Mouse (Mus musculus) cortical plate, adult 2 months (tissue): Measurements from ENCODE around the gene Abhd6. TPM values are rescaled to one million over a fixed set of nuclear protein-coding genes. Genes with fewer than 3 reads are reported as not detected.

Source experiments
- H3K27ac ChIP-seq: fragments of 200-500 bp; 2 replicates; pipeline ENCODE4 v1.5.1; 2012; ENCODE audit warnings: low read length, control low read depth, inconsistent platforms; ENCODE audit not compliant: insufficient read depth
- H3K4me1 ChIP-seq: fragments of 200-500 bp; 2 replicates; pipeline ENCODE4 v1.6.1; 2011; ENCODE audit warnings: low read length; ENCODE audit not compliant: control insufficient read depth, insufficient read depth
- H3K4me3 ChIP-seq: fragments of 200-500 bp; 2 replicates; pipeline ENCODE4 v1.5.1; 2011; ENCODE audit warnings: mild to moderate bottlenecking, low read length, control low read depth; ENCODE audit not compliant: insufficient read depth
- CTCF ChIP-seq: fragments of 200-500 bp; IDR thresholded peaks from 2 replicates; pipeline ENCODE4 v1.5.1; 2011; ENCODE audit warnings: mild to moderate bottlenecking, control low read depth, low read length; ENCODE audit not compliant: insufficient read depth; ENCODE audit errors: extremely low read depth
- POLR2A ChIP-seq: fragments of 200-500 bp; IDR thresholded peaks from 2 replicates; pipeline ENCODE4 v1.6.1; 2011; ENCODE audit warnings: mild to moderate bottlenecking, low read length, control low read depth; ENCODE audit not compliant: insufficient read depth; ENCODE audit errors: extremely low read depth
- polyA plus RNA-seq: library from polyadenylated mRNA; depleted of rRNA; stranded (reverse); fragments of >200 nt; gene quantifications from 2 replicates; pipeline ENCODE4 v1.2.3, GENCODE M21; 2012

Gene Abhd6
- polyA plus RNA-seq, 1 experiment = 53.3 TPM

GRCm38 (mm10) chr14:8080165-8080679 lies 77.5 kb downstream of the Abhd6 start, which contains the start of gene Rpp14:
TSS of gene Rpp14 (plus strand) at chr14:8080367.
- TF ChIP-seq POLR2A = peak; percentile 57
- peak; percentile 97 for TF ChIP-seq CTCF
- Histone ChIP-seq H3K4me1 (no peaks in the 10 kb centered on the region; the same call in 1 of the 2 replicates), H3K27ac (peak within 1 kb of the TSS; percentile 80), H3K4me3 (peak within 1 kb of the TSS; percentile 60)

GRCm38 (mm10) chr14:8080718-8081117 lies 78.0 kb downstream of the Abhd6 start:
- Histone ChIP-seq H3K4me3 (peak overlapping the region; percentile 60), H3K27ac (peak overlapping the region; percentile 80), H3K4me1 (no peaks in the 10 kb centered on the region; the same call in 1 of the 2 replicates)
- no peak for TF ChIP-seq CTCF
- TF ChIP-seq POLR2A = no peak

- no peak overlapping the region for H3K27ac ChIP-seq
- H3K4me3 ChIP-seq = no peak overlapping the region
- no peak for TF ChIP-seq CTCF
- no peak for TF ChIP-seq POLR2A
- H3K4me1 ChIP-seq = no peaks in the 10 kb centered on the region; the same call in 1 of the 2 replicates
These were observed 80.2 kb downstream of the Abhd6 start for GRCm38 (mm10) chr14:8082949-8083348.

- Histone ChIP-seq H3K4me1 (no peaks in the 10 kb centered on the region), H3K27ac (no peak overlapping the region), H3K4me3 (no peak overlapping the region)
- TF ChIP-seq POLR2A (no peak), CTCF (no peak)
These were observed 86.3 kb downstream of the Abhd6 start for GRCm38 (mm10) chr14:8089016-8089415.

- H3K4me3 ChIP-seq = no peak overlapping the region
- TF ChIP-seq POLR2A (no peak), CTCF (peak; percentile 17; the same call in 1 of the 2 replicates)
- H3K4me1 ChIP-seq = no peaks in the 10 kb centered on the region; the same call in 1 of the 2 replicates
- no peak overlapping the region for H3K27ac ChIP-seq
These were observed 89.9 kb downstream of the Abhd6 start for GRCm38 (mm10) chr14:8092573-8092972.

GRCm38 (mm10) chr14:8093427-8093826 lies 90.7 kb downstream of the Abhd6 start:
- Histone ChIP-seq H3K4me3 (no peak overlapping the region), H3K27ac (no peak overlapping the region), H3K4me1 (peaks cover 3% of the 10 kb centered on the region; the same call in 1 of the 2 replicates)
- TF ChIP-seq POLR2A (no peak), CTCF (no peak)

GRCm38 (mm10) chr14:8094931-8095561 lies 92.3 kb downstream of the Abhd6 start:
- H3K27ac ChIP-seq = peak overlapping the region; percentile 37; the same call in 1 of the 2 replicates
- TF ChIP-seq POLR2A = no peak
- TF ChIP-seq CTCF = no peak
- peaks cover 9% of the 10 kb centered on the region; the same call in 1 of the 2 replicates for H3K4me1 ChIP-seq
- no peak overlapping the region for H3K4me3 ChIP-seq

- Histone ChIP-seq H3K4me3 (no peak overlapping the region), H3K27ac (no peak overlapping the region), H3K4me1 (peaks cover 9% of the 10 kb centered on the region; the same call in 1 of the 2 replicates)
- TF ChIP-seq POLR2A (no peak), CTCF (no peak)
These were observed 92.9 kb downstream of the Abhd6 start for GRCm38 (mm10) chr14:8095562-8095950.

- 0 out of 2 replicates have a peak, but pooled peaks have one; percentile 18 for TF ChIP-seq POLR2A
- TF ChIP-seq CTCF = no peak
- Histone ChIP-seq H3K27ac (no peak within 1 kb of the TSS), H3K4me1 (peaks cover 10% of the 10 kb centered on the region; the same call in 1 of the 2 replicates), H3K4me3 (peak within 1 kb of the TSS; percentile 75)
These were observed 95.4 kb downstream of the Abhd6 start, which contains the start of gene Pxk for GRCm38 (mm10) chr14:8097978-8098686. TSS of gene Pxk (plus strand) at chr14:8098211.
